Mouse (Mus musculus): ENCODE measurements around the gene Rybp. TPM values are rescaled to one million over a fixed set of nuclear protein-coding genes. Genes with fewer than 3 reads are reported as not detected.

Gene Rybp
- total RNA-seq, 1 experiment from 2014 or later, result 25.2 TPM

GRCm38 (mm10) chr6:100288016-100288729 lies 888 bp upstream of the Rybp start:
- DNase-seq, result peak; percentile 14

DNA sequence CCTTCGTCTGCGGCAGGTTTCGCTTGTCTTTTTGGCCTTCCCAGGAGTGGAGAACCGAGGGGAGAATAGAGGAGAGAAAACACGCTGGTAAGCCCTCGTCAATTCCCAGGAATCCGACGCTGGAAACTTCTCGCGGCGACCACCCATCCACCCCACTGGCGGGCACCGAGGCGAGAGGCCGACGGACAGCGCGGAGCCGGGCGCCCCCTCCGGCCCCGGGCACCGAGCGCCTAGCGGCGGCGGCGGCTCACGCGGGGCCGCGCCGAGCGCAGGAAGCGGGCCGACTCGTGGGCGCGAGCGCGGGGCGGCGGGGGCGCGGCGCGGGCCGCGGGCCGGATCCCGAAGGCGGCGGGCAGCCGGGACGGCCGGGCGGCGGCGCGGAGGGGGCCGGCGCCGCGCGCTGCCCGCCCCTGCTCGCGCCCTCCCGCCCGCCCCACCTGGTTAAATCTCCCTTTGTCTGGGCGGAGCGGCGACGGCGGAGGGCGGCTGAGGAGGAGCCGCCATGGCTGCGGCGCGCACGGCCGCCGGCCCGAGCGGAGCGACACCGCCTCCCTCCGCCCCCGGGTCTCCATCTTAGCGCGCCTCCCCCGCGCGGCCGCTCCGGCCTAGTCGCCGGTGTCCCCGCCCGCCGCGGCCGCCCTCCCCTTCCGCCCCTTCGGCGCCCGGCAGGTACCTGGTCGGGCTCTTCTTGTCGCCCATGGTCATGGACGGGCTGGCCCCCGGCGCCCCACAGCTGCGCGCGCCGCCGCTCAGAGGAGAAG lies 532 bp downstream of the Rybp start:
- peak; percentile 78 for DNase-seq

DNA sequence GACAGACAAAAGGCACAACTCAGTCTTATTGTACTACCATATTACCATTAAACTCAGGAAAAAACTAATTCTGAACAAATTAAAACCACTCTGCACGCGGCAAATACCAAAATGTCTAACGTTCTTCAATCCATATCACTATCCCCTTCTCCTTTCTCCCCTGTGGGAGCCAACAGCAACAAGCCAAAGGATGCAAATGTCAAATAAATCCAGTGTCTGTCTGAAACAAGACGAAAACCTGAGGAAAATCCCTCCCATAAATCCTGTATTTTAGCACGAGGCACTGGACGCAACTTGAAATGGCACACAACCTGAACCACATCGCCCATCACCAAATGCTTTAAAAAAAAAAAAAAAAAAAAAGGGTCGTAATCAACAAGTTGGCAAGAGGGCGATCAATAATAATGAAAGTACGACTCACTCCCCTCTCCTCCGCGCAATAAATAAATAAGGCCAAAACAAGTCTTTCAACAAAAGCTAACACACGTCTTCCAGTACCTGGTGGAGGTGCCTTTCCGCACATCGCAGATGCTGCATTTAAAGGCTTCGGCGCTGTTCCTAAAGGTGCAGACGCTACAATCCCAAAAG lies 1.2 kb downstream of the Rybp start:
- no peak for DNase-seq

DNA sequence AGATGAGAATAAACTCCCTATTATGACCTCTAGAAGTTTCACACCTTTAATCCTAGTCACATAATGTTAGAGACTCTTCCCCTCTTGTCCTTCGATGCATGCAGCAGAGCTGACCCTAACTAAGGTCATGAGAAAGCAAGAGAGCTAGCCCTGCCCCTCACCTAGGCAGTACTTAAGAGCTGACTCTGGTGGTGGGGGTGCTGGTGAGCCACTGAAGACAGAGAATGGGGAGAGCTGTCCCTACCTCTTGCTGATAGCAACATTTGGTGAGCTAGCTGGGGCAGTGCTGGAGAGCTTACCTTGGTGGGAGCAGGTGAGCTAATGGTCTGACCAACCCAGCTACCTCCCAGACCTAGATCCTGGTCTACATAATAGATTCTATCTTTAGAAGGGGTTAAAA lies 8.4 kb downstream of the Rybp start:
- DNase-seq, result no peak

DNA sequence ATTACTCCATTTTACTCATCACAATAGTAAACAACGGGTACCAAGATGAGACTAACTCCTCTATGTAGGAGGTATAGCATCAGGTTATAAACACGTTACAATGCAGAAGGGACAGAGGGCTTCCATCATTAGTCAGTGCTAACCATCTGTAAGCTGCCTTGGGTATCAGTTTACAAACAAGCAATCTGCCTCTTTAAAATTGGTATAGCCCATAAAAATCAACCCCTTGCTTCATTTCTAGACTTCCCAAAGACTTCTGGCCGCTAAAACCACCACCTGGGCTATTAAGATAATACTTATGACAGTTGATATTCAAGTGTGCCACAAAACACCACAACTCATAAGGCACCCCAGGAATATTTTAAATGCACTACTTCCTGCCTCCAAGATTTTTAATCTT lies 10.9 kb downstream of the Rybp start:
- no peak for DNase-seq

- DNase-seq, result no peak
Observed at GRCm38 (mm10) chr6:100275643-100276042, 11.6 kb downstream of the Rybp start.

GRCm38 (mm10) chr6:100273556-100273955 lies 13.7 kb downstream of the Rybp start:
- no peak for DNase-seq

DNA sequence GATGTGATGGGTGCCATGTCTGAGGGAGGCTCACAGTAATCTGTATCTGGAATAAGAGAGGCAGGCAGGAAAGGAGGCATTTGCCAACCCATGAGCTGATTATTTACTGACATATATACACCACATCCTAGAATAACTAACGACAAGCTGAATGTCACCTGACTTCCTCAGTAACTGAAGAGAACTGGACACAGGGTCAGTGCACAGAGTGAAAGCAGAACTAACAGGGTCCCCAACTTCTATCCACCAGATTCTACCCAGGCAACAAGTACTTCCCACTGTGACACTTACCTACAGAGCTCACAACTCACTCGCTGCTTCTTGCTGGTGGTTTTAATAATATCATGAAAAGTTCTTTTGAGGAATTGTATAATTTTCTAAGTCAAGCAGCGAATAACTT lies 15.3 kb downstream of the Rybp start:
- no peak for DNase-seq

GRCm38 (mm10) chr6:100270765-100271164 lies 16.5 kb downstream of the Rybp start:
- no peak for DNase-seq

- DNase-seq, result no peak
Observed at GRCm38 (mm10) chr6:100259607-100260006, 27.7 kb downstream of the Rybp start.

GRCm38 (mm10) chr6:100258278-100258677 lies 29.0 kb downstream of the Rybp start:
- no peak for DNase-seq

DNA sequence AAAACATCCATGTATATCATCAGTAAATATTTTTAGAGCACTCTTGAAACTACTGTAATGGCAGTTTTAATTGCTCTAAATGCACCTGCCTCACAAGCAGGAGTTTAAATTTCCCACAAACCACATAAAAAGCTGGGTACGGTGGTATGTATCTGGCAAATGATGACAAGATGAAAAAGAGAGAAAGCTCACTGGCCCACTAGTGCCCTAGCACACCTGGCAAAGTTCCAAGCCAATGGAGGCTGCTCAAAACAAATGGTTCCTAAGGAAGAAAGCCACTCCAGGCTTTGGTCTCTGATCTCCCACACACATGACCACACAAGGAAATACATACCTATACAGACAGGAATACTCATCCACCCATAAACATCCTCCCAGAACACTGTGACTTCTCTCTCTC lies 31.9 kb downstream of the Rybp start:
- no peak for DNase-seq

DNA sequence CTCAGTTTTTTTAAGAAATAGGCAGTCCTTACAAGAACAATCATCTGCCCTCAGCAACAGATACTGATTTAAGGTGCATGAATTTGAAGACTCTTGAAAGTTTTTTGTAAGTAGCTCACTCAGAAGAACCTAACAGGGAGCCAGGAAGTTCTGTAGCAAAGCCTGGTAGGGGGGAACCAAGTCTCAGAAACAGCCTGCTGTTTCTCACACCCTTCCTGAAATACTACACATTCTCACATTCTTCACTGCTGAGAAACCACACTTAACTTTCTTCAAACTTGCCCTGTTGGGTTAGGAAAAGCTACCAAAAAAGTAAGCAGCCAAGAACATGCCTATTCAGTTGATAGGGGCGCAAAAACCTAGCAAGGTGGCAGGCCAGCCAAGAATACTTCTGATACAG lies 32.6 kb downstream of the Rybp start:
- no peak for DNase-seq

DNA sequence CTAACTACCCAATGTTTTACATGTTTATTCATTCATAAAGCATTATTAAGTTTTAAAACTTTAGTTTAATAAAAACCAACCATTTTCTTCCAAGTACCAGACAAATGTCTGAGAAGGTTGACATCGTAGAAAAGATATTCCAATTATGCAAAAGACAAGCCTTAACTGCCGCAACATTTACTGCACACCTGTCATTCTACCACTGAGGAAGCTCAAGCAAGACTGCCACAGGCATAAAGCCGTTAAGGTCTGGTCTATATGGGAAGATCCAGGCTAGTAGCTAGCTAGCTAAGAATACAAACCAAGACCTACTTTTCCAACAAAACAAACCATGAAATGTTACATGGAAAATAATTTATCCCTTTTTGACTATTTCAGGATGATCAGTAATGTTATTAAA lies 42.8 kb downstream of the Rybp start:
- no peak for DNase-seq

GRCm38 (mm10) chr6:100235036-100235435 lies 52.2 kb downstream of the Rybp start:
- DNase-seq, result no peak

- no peak for DNase-seq
Observed at GRCm38 (mm10) chr6:100233522-100233921, 53.8 kb downstream of the Rybp start.

DNA sequence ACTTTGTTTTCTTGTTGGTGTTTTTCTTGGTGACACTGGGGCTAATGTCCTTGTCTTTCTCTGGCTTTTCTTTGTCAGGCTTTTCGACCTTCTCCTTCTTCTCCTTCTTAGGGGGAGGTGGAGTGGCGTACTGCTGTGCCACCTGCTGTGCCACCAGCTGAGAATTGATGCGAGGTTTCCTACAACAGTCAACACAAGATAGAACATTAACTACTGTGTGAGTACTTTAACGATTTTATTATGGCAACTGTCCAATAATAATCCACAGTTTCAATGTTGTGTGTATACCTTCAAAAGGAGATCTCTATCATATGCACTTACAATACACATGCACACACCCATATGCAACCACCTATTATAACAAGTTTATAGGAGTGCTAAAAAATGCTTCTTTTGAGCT lies 54.2 kb downstream of the Rybp start:
- DNase-seq, result no peak

DNA sequence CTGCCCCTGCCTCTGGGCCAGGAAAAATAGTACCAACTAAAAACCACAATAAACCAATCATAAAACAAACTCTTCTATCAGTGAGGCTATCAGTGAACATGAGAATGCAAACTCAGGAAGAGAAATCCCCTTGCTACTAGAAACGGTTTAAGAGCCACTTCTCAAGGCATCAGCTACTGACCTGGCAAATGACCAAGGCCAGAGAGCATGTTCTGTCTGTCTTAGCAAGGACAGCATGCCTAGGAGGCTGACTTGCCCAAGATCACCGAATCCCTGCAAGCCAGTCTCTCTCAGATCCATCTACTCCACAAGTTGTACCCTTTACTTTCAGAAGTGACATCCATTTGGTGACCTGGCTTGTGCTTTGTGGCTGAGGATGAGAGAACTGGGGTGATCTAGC lies 61.1 kb downstream of the Rybp start:
- DNase-seq, result no peak

DNA sequence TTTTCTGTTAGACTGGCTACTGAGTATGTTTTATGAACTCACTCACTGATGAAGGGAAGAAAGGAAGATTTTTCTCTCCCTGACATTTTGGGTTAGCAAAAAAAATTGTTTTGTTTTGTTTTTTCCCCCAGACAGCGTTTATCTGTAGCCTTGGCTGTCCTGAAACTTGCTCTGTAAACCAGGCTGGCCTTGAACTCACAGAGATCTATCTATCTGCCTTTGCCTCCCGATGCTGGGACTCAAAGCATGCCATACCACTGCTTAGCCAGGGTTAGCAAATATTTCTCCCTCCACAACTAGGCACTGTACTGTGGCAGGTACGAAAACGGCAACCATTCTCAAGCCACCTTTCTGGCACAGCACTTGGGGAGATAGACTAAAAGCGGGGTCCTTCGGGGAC lies 63.4 kb downstream of the Rybp start:
- DNase-seq, result no peak

- no peak for DNase-seq
Observed at GRCm38 (mm10) chr6:100223435-100223834, 63.9 kb downstream of the Rybp start.

DNA sequence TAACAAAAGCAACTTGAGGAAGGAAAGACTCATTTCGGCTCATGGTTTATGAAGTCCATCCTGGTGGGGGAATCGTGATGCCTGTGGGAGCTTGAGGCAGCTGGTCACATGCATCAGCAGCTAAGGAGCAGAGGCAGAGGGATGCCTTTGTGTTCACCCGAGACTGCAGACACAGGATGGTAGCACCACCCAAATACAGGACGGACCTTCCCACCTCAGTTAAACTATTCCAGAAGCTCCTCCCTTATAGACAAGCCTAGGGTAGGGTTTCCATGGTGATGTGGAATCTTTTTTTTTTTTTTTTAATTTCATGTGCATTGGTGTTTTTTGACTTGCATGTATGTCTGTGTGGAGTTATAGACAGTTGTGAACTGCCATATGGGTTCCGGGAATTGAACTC lies 64.4 kb downstream of the Rybp start:
- no peak for DNase-seq

DNA sequence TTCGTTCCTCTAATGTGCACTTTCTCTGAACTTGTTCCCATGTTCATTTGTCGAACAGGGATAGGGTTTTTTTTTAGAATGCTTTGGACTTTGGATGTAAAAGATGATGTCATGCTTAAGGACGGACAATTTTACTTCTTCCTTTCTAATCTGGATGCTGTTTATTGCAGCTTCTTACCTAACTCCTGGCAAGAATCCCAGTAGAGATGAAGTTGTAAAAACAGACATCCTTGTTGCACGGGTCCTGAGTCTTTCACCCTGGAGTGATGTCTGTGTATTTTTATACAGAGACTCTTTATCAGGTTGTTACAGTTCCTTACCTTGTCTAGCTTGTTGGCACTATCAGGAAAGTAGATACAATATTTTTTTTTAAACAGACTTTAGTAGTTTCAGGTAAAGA lies 65.5 kb downstream of the Rybp start:
- DNase-seq, result no peak

GRCm38 (mm10) chr6:100220917-100221560 lies 66.2 kb downstream of the Rybp start:
- DNase-seq, result no peak
